Mouse (Mus musculus) cortical plate, adult 2 months (tissue): Measurements from ENCODE around the gene Appl2. TPM values are rescaled to one million over a fixed set of nuclear protein-coding genes. Genes with fewer than 3 reads are reported as not detected.

Experiments
- H3K27ac ChIP-seq: fragments of 200-500 bp; 2 replicates; pipeline ENCODE4 v1.5.1; 2012; ENCODE audit warnings: low read length, control low read depth, inconsistent platforms; ENCODE audit not compliant: insufficient read depth
- H3K4me1 ChIP-seq: fragments of 200-500 bp; 2 replicates; pipeline ENCODE4 v1.6.1; 2011; ENCODE audit warnings: low read length; ENCODE audit not compliant: control insufficient read depth, insufficient read depth
- H3K4me3 ChIP-seq: fragments of 200-500 bp; 2 replicates; pipeline ENCODE4 v1.5.1; 2011; ENCODE audit warnings: mild to moderate bottlenecking, low read length, control low read depth; ENCODE audit not compliant: insufficient read depth
- CTCF ChIP-seq: fragments of 200-500 bp; IDR thresholded peaks from 2 replicates; pipeline ENCODE4 v1.5.1; 2011; ENCODE audit warnings: mild to moderate bottlenecking, control low read depth, low read length; ENCODE audit not compliant: insufficient read depth; ENCODE audit errors: extremely low read depth
- POLR2A ChIP-seq: fragments of 200-500 bp; IDR thresholded peaks from 2 replicates; pipeline ENCODE4 v1.6.1; 2011; ENCODE audit warnings: mild to moderate bottlenecking, low read length, control low read depth; ENCODE audit not compliant: insufficient read depth; ENCODE audit errors: extremely low read depth
- polyA plus RNA-seq: library from polyadenylated mRNA; depleted of rRNA; stranded (reverse); fragments of >200 nt; gene quantifications from 2 replicates; pipeline ENCODE4 v1.2.3, GENCODE M21; 2012

The Appl2 gene
- polyA plus RNA-seq, 1 experiment, result 67.6 TPM

DNA sequence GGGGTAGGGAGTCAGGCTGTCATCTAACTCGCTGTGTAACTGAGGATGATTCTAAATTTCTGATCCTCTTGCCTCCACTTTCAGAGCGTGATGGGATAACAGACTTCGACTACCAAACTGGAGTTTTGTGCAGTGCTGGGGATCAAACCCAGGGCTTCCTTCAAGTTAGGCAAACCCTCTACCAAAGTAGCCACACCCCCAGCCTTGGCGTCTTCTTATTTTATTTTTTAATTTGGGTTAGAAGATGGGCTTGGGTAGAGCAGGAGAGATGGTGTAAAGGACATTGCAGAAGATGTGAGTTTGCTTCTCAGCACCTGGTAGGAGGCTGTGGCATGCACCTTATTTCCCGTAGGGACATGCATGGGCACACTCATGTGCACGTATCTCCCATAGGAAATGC, 499 bp upstream of the Appl2 start:
- Histone ChIP-seq H3K27ac (no peak overlapping the region), H3K4me1 (peaks cover 10% of the 10 kb centered on the region; the same call in 1 of the 2 replicates), H3K4me3 (peak overlapping the region; percentile 72; the same call in 1 of the 2 replicates)
- TF ChIP-seq POLR2A (no peak), CTCF (no peak)

- Histone ChIP-seq H3K4me3 (no peak overlapping the region; the same call in 1 of the 2 replicates), H3K4me1 (peaks cover 12% of the 10 kb centered on the region; the same call in 1 of the 2 replicates), H3K27ac (no peak overlapping the region)
- TF ChIP-seq CTCF (no peak), POLR2A (no peak)
Measured at GRCm38 (mm10) chr10:83646351-83646885, 2.1 kb downstream of the Appl2 start.

DNA sequence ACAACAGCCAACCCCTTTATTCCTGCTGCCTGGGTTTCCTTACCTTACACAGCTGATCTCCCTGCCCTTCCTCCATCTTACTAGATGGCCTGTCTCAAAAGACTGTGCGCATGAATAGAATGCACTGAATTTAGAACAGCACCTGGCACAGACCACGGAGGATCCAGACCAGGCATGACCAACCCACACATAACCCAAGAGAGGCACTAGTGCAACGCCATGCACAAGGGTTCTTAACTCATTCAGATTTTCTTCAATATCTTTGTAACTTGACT, 2.9 kb downstream of the Appl2 start:
- H3K27ac ChIP-seq, result peak overlapping the region; percentile 78; the same call in 1 of the 2 replicates

DNA sequence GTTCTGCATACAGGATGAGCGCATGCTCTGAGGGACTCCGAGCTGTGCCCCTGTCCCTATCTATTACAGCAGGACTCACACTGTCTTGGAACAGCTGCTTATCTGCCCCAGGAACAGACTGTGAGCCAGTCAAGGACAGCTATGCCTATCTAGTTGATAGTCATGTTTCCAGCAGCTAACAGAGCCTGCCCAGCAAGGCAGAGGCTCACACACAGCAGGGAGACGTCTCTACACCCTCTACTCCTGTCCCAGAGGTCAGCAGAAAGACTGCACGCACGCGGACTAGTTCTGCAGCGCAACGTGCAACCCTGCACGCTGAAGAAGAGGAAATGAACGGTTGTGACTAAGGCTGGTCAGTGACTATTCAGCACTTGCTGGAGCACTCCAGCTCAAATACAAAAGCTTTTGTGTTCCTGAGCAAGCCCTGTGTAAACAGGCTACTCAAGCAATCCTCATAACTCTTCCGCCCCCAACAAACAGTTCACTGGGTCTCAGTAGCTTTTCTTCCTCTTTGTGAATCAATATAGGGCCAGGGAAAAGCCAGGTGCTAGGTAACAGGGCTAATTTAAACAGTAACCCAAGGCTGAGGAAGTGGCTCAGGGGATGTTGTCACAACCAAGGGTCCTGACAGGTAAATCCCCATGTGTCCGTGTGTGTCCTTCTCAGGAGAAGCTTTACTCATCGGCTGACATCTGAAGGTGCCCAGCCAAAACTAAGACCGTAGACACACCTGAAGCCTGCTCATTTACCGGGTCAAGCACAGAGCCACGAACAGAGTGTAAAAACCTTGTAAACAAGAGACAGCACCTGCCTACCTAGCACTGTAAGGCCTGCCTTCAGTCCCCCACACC, 3.4 kb downstream of the Appl2 start:
- TF ChIP-seq POLR2A (0 out of 2 replicates have a peak, but pooled peaks have one; percentile 26), CTCF (no peak)
- Histone ChIP-seq H3K4me1 (peaks cover 12% of the 10 kb centered on the region; the same call in 1 of the 2 replicates), H3K27ac (peak overlapping the region; percentile 94), H3K4me3 (no peak overlapping the region)

More for the DNA sequence above, 2.9 kb downstream of the Appl2 start:
- Histone ChIP-seq H3K4me3 (no peak overlapping the region), H3K4me1 (peaks cover 12% of the 10 kb centered on the region; the same call in 1 of the 2 replicates)
- no peak for TF ChIP-seq POLR2A
- no peak for TF ChIP-seq CTCF

- Histone ChIP-seq H3K27ac (no peak overlapping the region), H3K4me1 (peaks cover 17% of the 10 kb centered on the region)
Measured at GRCm38 (mm10) chr10:83644167-83644566, 4.4 kb downstream of the Appl2 start.

GRCm38 (mm10) chr10:83641641-83642040, 6.9 kb downstream of the Appl2 start:
- no peak overlapping the region for H3K27ac ChIP-seq
- TF ChIP-seq POLR2A (no peak), CTCF (no peak)
- no peak overlapping the region for H3K4me3 ChIP-seq
- peaks cover 14% of the 10 kb centered on the region for H3K4me1 ChIP-seq

More at GRCm38 (mm10) chr10:83644167-83644566, 4.4 kb downstream of the Appl2 start:
- no peak for TF ChIP-seq CTCF
- no peak for TF ChIP-seq POLR2A
- no peak overlapping the region for H3K4me3 ChIP-seq

GRCm38 (mm10) chr10:83639881-83640386, 8.6 kb downstream of the Appl2 start:
- Histone ChIP-seq H3K27ac (no peak overlapping the region), H3K4me1 (peaks cover 12% of the 10 kb centered on the region), H3K4me3 (no peak overlapping the region)
- TF ChIP-seq POLR2A, result no peak
- TF ChIP-seq CTCF, result no peak

DNA sequence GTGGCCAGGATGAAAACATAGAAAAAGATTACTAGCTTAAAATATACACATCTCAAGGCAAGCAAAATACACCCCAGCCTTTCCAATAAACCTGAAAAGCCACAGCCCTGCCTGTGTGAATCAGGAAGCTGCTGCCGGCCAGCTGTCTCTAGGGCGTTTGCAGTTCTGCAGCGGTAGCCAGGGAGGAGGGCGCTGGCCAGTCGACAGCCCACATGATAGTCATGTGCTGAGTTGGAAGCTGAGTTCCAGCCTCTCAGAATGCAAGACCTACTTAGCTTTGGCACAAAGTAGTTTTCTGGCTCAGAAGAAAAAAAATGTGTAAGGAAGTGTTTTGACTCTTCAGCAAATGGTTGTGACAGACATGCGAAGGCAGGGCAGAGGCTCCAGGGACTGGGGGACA, 11.2 kb downstream of the Appl2 start:
- no peak overlapping the region for H3K4me3 ChIP-seq
- peaks cover 8% of the 10 kb centered on the region for H3K4me1 ChIP-seq
- no peak overlapping the region for H3K27ac ChIP-seq
- TF ChIP-seq CTCF, result no peak
- TF ChIP-seq POLR2A, result peak; percentile 39; the same call in 1 of the 2 replicates

GRCm38 (mm10) chr10:83636191-83636590, 12.3 kb downstream of the Appl2 start:
- H3K4me1 ChIP-seq, result peaks cover 8% of the 10 kb centered on the region
- no peak overlapping the region for H3K4me3 ChIP-seq
- TF ChIP-seq POLR2A, result no peak
- TF ChIP-seq CTCF, result no peak
- H3K27ac ChIP-seq, result peak overlapping the region; percentile 59
